Mouse (Mus musculus) erythroid progenitor cell, adult 5-6 weeks (primary cell): ENCODE results near the gene Igf2bp3. TPM values are rescaled to one million over a fixed set of nuclear protein-coding genes. Genes with fewer than 3 reads are reported as not detected.
A peak's percentile ranks its signal among the peaks of the same experiment; 100 is the strongest.

Experiments used
- ATAC-seq: replicated peaks from 2 replicates; pipeline ENCODE4 v1.8.0; 2016; ENCODE audit warnings: moderate number of reproducible peaks, mild to moderate bottlenecking, moderate TSS enrichment, inconsistent platforms; ENCODE audit not compliant: poor library complexity, low FRiP score, severe bottlenecking
- total RNA-seq, 2 experiments: library from RNA; stranded (forward) in 1 of 2; stranded (reverse) in 1 of 2; fragments of 150-400 nt in 1 of 2; fragments of 186-747, 209-891 nt in 1 of 2; gene quantifications; 2 replicates each; pipeline versions ENCODE4 v1.2.3 to v1.2.4; 2015 to 2017; ENCODE audit warnings: low replicate concordance in 2 of 2

Igf2bp3 gene
- total RNA-seq, 2 experiments from 2014 or later = not detected

GRCm38 (mm10) chr6:49219920-49220604 is 5.3 kb upstream of the Igf2bp3 start:
- no peak for ATAC-seq

GRCm38 (mm10) chr6:49219001-49219560 is 4.3 kb upstream of the Igf2bp3 start:
- ATAC-seq = no peak

GRCm38 (mm10) chr6:49218275-49218802 is 3.6 kb upstream of the Igf2bp3 start:
- no peak for ATAC-seq

- ATAC-seq = peak; percentile 95
Observed at GRCm38 (mm10) chr6:49217581-49218274, 3.0 kb upstream of the Igf2bp3 start.

- no peak for ATAC-seq
Observed at GRCm38 (mm10) chr6:49216811-49217542, 2.2 kb upstream of the Igf2bp3 start.

- ATAC-seq = no peak
Observed at GRCm38 (mm10) chr6:49215748-49216585, 1.2 kb upstream of the Igf2bp3 start.

- no peak for ATAC-seq
Observed at GRCm38 (mm10) chr6:49214086-49214927, 450 bp downstream of the Igf2bp3 start.

GRCm38 (mm10) chr6:49213581-49214085 is 1.1 kb downstream of the Igf2bp3 start:
- ATAC-seq = no peak

GRCm38 (mm10) chr6:49212931-49213580 is 1.7 kb downstream of the Igf2bp3 start:
- ATAC-seq = no peak

- ATAC-seq = no peak
Observed at GRCm38 (mm10) chr6:49212141-49212540, 2.6 kb downstream of the Igf2bp3 start.

GRCm38 (mm10) chr6:49211596-49211995 is 3.2 kb downstream of the Igf2bp3 start:
- ATAC-seq = no peak

GRCm38 (mm10) chr6:49209881-49210854 is 4.6 kb downstream of the Igf2bp3 start:
- ATAC-seq = no peak

- ATAC-seq = no peak
Observed at GRCm38 (mm10) chr6:49208935-49209334, 5.8 kb downstream of the Igf2bp3 start.

GRCm38 (mm10) chr6:49208297-49208930 is 6.3 kb downstream of the Igf2bp3 start:
- no peak for ATAC-seq

- no peak for ATAC-seq
Observed at GRCm38 (mm10) chr6:49206416-49206815, 8.3 kb downstream of the Igf2bp3 start.

GRCm38 (mm10) chr6:49195188-49195587 is 19.6 kb downstream of the Igf2bp3 start:
- ATAC-seq = no peak
